Mouse (Mus musculus) cerebellum, adult (tissue): ENCODE measurements around the gene Nol8.

Source experiments
- ATAC-seq: cut with Nextera tagmentation; 2 replicates; pipeline ENCODE4 v1.9.2; 2017; ENCODE audit warnings: mild to moderate bottlenecking, moderate library complexity, mixed read lengths; ENCODE audit not compliant: insufficient number of reproducible peaks, low FRiP score, low TSS enrichment

Nol8 gene

DNA sequence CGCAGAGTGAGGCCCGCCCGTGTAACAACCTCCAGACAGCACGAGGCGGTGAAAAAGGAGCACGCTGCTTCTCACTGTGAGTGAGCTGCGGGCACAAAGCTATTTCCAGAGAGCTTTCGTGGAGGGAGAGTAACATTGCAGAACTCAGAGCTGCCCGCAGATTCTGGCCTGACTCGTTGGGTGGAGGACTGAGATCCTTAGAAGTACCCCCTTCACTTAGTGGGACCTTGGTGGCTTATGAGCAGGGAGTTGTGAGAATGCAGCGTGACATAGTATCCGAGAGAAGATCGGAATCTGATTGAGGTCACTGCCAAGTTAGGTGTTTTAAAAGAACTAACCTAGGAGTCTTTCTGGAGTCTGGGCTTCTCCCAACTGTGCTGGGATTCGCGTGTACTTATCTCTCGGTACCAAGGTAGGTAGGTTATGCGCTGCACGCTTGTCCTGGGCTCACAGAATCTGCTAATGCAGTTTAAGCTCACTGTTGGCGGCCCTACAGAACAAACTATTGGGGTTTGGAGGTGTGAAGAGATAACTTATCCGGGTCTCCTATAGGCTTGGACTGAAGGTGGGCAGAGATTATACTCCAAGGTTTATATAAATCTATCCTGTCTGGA lies 29.5 kb downstream of the Nol8 start:
- ATAC-seq, result 0 out of 2 replicates have a peak, but pooled peaks have one; percentile 8

DNA sequence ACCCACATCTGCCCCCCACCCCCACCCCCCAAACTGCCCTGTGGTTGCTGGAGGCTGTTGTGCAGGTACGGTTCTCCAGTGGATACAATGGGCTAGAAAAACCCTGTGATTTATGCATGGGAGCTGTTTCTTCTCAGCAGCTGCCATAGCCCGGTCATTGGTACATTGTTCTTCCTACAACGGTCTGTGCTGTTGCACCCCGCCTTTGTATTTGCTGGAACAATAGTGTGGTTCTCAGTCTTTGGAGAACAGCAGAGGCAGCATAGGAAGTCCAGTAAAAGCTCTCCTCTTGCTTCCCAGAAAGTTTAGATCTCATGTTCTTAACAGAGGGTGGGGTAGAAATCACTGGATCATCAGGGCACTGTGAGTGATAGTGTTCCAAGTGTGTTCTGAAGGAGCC lies 31.4 kb downstream of the Nol8 start:
- no peak for ATAC-seq

DNA sequence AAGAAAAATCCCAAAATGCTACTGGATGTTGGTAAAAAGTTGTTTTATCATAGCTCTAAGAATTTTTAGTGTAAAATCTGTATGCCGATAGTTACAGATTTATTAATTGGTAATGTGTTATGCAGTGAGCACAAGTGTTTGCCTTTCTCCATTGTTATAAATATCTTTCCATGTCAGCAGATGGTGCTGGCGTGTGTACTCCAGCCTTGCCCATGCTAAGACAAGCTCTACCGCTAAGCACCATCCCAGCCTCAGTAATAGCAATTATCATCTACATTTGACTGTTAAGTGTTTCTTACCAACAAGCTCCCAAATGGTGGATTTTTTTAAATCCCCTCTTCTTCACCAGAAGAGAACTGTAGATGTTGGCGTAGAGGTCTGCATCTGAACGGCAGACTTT lies 38.2 kb downstream of the Nol8 start:
- ATAC-seq, result no peak

DNA sequence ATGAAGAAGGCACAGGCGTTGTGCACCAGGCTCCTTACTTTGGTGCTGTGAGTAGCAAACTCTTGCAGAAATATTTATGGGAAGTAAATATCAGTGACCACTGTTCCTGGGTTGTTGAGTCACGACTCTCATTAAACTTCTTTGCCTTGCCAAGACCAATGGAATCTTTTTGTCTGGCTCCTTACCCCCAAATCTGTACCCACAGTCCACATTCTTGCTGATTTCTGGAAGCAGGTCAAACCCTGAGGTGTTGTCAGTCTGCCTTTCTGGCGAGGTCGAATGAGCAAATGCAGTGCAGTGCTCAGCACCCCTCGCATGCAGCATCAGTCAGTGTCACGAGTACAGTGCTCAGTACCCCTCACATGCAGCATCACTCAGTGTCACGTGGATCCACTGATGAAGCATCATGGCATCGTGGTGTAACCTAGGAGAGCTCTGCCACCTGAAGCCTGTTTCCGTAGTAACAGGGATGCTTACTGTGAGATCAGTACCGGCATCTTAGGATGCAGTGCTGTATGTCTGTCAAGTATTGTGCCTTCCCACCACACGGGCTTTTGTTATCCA lies 50.4 kb downstream of the Nol8 start:
- ATAC-seq, result 0 out of 2 replicates have a peak, but pooled peaks have one; percentile 31

DNA sequence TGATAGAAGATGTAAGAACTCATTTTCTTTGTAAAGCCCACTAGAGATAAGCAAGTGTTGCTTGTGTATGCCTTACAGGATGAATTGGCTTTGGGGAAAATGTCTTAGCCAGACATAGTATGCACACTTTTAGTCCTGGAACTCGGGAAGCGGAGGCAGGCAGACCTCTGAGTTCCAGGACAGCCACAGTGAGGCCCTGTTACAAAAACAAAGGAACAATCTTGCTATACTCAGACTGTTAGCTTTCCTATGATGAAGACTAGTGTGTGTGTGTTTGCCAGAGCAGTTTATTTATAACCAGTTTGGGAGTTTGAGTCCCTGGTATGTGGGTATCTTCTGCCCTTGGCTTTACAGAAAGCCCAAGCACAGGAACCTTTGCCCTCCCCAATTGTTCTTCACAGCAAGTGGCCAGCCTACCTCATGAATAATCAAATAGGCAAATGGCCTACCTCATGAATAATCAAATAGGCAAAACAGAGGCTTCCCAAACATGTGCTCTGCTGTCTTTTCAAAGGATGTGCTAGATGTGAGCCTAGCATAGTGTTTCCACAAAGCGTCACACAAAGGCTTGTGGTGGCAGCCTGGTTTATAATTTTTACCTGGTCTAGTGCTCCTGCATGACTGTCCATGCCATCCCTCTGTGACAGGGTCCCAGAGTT lies 53.3 kb downstream of the Nol8 start:
- ATAC-seq, result no peak

DNA sequence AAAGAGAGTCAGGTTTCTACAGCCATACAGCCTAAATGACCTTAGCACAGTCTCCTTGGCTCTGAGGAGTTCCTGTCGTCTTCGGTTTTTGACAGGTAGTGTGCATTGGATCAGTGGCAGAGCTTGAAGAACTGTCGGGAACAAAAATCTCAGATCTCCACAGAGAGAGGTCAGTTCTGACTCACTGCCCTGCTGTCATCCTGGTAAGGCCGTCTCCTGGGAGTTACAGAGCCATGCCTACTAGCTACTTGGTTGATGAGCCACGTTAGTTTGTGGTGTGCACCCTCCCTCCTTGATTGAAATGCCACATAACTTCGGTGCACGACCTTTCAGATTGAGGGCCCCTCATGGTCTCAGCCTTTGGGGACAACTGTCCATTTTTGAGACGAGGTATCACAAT lies 55.4 kb downstream of the Nol8 start:
- no peak for ATAC-seq

DNA sequence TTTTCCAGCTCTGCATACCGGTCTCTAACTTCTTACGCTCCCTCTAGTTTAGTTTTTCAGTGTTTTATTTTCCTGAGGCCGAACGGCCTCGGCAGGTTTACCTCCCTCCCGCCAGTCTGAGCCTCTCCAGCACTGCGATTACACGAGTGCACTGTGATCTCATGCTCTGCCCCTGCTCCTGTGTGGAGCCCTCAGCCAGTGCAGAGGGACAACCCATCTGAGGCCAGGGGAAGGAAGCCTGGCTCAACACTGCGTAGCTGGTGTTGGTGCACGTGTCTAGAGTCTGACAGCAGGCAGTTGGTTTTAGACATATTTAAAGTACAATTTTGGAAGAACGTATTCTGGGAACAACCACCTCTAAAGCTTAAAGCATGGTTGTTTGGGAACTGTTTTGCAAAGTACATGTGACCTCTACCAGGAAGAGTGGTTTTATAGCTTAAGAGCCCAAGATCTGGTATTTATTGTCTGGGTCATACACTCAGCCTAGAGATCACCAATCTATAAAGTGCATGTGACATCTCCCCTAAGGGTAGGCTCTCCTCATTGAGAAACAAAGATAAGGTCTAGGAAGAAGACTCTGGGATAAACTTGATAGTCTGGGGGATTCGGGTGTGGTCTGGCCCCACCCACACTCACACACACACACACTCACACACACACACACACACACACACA lies 59.3 kb downstream of the Nol8 start:
- no peak for ATAC-seq

DNA sequence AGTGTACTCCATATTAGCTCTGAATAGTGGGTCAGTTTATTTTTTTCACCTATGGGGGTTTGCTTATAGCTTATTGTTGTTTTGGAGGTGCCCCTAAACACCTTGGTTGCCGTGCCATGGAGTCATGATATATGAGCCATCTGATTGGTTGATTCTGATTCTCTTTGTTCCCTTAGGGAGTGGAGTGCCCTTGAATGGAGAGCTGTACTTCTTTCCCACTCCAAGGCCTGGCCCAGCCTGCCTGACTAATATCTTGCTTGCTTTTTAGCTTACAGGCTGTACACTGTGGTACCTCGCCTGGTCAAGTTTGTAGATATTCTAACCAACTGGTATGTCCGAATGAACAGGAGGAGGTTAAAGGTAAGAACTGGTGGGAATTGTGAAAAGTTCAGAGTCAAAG lies 66.4 kb downstream of the Nol8 start:
- no peak for ATAC-seq
